In genomic region chr1:87297346-87297925, GRCm38 (mm10) we compare ENCODE assay signal across 22 mouse cellular contexts.
DNase-seq lines count a peak whose midpoint lies in the region; ATAC-seq lines count a peak whose summit lies in the region.
"Had no signal": no experiment of that assay in that cellular context is flagged by ENCODE, and none has a peak within 500 bp of the region (broad histone marks: within the 10 kb centered on the region; RNA-seq: fewer than 3 reads in every experiment).

No protein-coding gene starts in this region.

- DNase-seq in cerebellum, postnatal 14 days, result peak; percentile 63 to 72
- DNase-seq in cerebellum, adult 11-12 months, result no peak
- DNase-seq in ES-CJ7 (ENCODE audit: low read depth, low spot score) (peak; percentile 57), R1 (ENCODE audit: low read depth, low spot score) (peak; percentile 79)
- no peak for DNase-seq in Muller cell, postnatal 12 days (ENCODE audit: inconsistent ontology term)
- DNase-seq: adrenal gland, adult 8-10 months; adrenal gland, postnatal 25 days; cerebellum, adult 8-10 months; gastrocnemius, adult 2 months; gastrocnemius, postnatal 25 days; heart, adult 18-20 months; heart, postnatal 10 days; heart, postnatal 36 days; kidney, adult 11 months had no signal

- no peak for ATAC-seq in frontal cortex, adult (ENCODE audit: low TSS enrichment)
- ATAC-seq: activated CD4-positive, CD25-positive, alpha-beta regulatory T cell, adult 4 months; CD4-positive, CD25-positive, alpha-beta regulatory T cell, adult 4 months; forebrain, embryonic 13.5 days; forebrain, embryonic 16.5 days; hindbrain, embryonic 16.5 days; intestine, embryonic 15.5 days; Patski had no signal

Comparison
In these comparisons a context has a peak if more than half of its experiments do, and no peak if none do; other contexts are left out.
1. DNase-seq: peak in cerebellum, postnatal 14 days (2 of 2), ES-CJ7 (single experiment) and R1 (single experiment); none in cerebellum, adult 11-12 months (single experiment) and Muller cell, postnatal 12 days (single experiment).